Mouse (Mus musculus) bone marrow macrophage, adult 2 months (primary cell): ENCODE data around the gene 4933406M09Rik.

Experiments
- CTCF ChIP-seq: IDR thresholded peaks from 2 replicates; pipeline ENCODE4 v1.5.1; 2012; ENCODE audit warnings: low read depth, mild to moderate bottlenecking, low read length, moderate library complexity
- POLR2A ChIP-seq: IDR thresholded peaks from 2 replicates; pipeline ENCODE4 v1.6.1; 2012; ENCODE audit warnings: mild to moderate bottlenecking, low read depth, low read length, borderline replicate concordance

DNA sequence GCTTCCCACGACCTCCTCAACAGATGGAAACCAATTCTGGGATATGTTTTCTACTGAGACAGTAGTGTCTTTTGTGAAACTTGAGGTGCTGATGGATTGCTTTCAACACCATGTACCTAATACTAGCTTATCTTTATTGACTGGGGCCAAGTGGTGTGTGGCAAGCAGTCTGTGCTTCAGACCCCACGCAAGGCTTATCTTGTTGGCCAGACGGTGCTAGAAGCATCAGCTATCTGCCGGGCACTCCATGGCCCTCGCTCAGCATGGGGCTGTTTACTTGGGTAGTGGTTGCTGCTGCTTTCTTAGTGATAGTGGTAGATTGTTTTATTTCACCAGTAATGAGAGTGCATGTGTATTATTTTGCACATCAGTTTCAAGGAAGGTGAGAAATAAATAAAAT, 40.5 kb downstream of the 4933406M09Rik start:
- no peak for TF ChIP-seq CTCF
- no peak for TF ChIP-seq POLR2A
